Mouse (Mus musculus) cerebellum, adult 11-12 months (tissue): ENCODE measurements around the gene Olfr690.
"Not testable (repeated sequence)": the region's sequence is repeated elsewhere in the genome, so short reads cannot be mapped to it uniquely, and the experiment has no call there.

Experiments
- DNase-seq: peaks from one replicate; pipeline ENCODE4 v3.0.0; 2022

Gene Olfr690

DNA sequence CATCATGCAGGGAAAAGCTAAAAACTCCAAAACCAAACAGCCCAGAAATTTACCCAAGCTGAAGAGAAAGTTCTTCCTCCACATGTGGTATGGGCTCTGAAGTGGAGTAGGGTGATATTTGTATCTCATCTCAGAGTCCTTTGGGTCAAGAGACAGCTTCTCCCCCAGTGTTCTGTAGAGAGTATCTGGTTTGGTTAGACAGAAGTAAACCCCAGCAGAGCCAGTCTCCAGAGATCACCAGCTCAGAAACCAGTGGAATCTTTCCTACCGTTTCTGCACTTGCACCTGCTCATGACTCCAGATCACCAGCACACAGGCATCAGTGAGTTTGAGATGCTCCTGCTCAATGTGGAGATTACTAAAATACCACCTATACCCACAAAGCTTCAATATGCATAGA lies at the start of gene Olfr690:
Gene Olfr690 (minus strand): TSS at position 101 of the 400 bp plus-strand sequence.
- no peak for DNase-seq

DNA sequence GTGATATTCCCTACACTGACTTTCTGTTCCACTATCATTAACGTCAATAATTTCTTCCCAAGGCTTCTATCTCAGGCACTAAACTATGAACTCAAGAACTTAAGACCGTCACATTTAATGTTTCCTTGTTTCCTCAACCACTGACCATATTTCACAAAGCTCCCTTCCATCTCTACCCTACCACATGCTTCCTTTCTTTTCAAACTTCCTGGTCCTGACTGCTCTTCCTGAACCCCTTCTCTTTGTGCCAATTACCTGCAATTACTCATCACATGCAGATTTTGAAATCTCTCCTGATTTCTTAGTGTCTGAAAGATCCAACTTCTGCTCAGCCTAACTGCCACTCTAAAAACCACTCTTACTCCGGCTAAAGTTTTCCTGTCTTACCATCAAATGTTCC lies 46.4 kb upstream of the Olfr690 start:
- no peak for DNase-seq

DNA sequence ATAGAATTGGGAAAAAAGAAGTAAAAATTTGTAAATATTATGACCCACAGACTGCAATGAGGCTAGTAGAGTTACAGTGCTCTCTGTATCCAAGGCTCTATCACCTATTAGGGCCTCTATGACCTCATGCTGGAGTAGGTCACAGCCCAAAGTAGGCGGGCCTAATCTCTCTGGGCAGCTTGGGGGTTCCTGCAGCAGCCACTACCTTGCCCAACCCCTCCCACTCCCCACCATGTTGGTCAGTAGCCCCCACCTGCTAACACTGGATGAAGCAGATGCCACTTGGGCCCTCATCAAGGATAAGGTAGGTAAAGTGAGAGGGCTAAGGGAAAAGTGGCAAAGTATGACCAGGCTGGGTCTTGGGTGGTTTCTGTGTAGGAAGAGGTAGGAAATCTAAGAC lies 41.0 kb upstream of the Olfr690 start, which contains the start of gene Gm5901:
Gene Gm5901 (plus strand): TSS at position 173 of the 400 bp plus-strand sequence.
- no peak for DNase-seq

DNA sequence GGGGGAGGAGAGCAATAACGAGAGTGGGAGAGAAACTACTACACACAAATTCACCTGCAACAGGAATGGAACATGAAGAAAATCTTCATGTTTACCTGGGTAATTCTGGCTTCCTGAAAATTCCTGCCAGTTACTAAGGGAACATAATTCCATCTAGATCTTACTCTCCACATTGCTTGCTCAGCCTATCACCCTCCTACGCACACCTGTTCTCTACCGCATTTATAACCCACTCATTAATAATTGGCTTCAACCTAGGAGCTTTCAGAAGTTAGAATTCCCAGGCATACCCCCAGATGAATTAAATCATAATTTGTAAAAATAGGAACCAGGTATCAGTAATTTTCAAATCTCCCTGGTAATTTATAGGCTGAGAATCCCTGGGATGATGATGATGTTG lies 40.1 kb upstream of the Olfr690 start:
- DNase-seq: no peak

DNA sequence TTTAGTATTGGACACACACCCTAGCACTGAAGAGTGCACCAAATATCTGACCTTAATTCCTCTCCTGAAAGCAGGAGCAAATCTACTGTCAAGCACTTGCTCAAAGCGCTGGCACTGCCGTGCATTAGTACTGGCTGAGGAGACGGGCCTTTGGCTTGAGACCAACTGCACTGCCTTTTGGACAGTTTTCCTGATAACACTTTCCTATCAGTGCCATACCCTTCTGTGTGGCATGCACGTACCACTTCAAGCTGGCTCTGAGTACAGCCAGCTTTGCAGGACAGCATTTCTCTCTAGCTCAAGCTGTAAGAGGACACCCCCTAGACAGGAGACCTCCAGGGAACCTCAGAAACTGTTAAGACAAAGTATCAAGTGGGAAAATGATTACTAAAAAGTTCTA lies 39.6 kb upstream of the Olfr690 start:
- DNase-seq: no peak

DNA sequence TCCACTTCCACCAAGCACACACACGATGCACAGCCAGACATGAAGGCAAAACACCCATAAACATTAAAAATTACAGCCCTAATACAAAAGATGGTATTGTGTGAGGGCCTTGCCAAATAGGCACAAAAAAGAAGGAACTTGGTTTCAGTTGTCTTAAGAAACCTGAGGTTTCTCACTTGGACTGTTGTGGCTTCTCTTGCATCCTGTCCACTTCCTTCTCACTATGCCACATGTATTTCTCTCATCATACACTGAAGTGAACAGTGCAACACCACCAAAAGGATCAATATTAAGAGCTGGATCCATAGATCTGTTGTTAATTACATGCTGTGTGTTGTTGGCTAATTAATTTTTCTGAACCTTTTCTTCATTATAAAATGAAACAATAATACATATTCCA lies 39.0 kb upstream of the Olfr690 start:
- DNase-seq: no peak

DNA sequence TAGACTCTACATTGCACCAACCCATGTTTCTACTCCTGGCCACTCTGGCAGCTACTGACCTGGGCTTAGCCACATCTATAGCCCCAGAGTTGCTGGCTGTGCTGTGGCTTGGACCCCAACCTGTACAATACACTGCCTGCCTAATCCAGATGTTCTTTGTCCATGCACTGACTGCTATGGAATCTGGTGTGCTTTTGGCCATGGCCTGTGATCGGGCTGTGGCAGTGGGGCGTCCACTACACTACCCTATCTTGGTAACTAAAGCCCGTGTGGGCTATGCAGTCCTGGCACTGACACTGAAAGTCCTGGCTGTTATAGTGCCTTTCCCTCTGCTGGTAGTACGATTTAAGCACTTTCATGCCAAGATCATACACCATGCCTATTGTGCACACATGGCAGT lies 34.6 kb upstream of the Olfr690 start:
- no peak for DNase-seq

DNA sequence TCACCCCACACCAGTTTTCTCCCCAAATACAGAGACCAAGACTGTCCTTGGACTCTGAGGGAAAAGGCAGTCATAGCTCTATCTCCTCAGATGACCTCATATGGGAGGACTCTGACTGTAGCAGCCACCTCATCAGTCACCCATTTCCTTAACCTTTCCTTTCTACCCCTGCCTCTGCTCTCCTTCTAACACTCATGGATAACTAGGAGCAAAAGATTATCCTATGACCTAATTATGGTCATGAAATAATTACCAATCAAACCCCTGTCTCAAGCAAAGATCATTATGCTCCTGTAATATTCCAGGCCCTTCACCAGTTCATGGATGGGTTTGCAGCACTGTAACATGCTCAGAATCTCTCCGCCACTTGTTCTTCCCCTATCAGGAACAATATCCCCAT lies 34.0 kb upstream of the Olfr690 start, which contains the start of gene Olfr692:
Gene Olfr692 (plus strand): TSS at position 301 of the 400 bp plus-strand sequence.
- no peak for DNase-seq

DNA sequence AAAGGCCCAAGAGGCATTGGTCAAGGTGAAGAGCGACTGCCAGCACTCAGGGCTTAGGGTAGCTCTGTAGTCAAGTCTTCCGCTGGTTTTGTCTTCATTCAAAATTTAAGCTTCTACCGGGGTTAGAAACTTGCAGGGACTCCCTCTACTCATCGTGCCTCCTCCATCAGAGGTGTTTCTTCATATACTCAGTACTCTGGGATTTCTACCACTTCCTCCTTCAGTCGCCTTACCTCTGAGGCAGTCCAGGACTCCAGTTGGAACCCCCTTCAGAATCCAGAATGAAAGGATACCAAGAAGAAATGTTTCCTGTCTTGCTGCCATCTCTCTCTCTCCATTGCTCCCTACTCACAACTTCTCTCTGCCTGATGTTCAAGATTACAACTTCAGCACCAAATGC lies 33.4 kb upstream of the Olfr690 start:
- no peak for DNase-seq

DNA sequence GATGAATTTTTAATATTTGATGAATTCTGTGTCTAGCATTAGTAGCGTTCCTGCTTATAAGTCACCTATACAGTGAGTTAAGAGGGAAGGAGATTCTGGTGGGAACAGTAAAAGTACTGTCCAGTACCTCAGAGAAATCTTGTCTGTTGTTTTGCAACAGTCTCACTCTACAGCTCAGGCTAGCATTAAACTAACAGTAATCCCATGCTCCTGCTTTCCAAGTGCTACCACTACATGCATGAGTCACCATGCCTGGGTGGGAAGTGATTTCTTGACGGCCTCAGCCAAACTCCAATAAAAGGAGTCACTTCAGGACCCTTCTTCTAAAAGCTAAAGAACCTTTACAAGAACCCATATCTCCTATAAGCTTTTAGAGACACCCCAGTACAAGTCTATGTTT lies 27.8 kb upstream of the Olfr690 start:
- DNase-seq: no peak

DNA sequence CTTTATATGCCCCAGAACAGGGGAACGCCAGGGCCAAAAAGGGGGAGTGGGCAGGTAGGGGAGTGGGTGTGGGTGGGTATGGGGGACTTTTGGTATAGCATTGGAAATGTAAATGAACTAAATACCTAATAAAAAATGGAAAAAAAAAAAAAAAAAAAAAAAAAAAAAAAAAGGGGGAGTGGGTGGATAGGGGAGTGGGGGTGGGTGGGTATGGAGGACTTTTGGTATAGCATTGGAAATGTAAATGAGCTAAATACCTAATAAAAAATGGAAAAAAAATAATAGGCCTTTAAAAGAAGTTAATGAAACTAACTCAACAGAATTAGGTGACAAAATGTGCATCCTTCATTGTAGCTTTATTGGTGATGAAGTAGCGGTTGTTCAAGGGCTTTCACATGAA lies 22.6 kb upstream of the Olfr690 start:
- not testable (repeated sequence) for DNase-seq

DNA sequence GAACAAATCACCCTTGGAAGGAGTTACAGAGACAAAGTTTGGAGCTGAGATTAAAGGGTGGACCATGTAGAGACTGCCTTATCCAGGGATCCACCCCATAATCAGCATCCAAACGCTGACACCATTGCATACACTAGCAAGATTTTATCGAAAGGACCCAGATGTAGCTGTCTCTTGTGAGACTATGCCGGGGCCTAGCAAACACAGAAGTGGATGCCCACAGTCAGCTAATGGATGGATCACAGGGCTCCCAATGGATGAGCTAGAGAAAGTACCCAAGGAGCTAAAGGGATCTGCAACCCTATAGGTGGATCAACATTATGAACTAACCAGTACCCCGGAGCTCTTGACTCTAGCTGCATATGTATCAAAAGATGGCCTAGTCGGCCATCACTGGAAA lies 22.2 kb upstream of the Olfr690 start:
- DNase-seq: not testable (repeated sequence)

DNA sequence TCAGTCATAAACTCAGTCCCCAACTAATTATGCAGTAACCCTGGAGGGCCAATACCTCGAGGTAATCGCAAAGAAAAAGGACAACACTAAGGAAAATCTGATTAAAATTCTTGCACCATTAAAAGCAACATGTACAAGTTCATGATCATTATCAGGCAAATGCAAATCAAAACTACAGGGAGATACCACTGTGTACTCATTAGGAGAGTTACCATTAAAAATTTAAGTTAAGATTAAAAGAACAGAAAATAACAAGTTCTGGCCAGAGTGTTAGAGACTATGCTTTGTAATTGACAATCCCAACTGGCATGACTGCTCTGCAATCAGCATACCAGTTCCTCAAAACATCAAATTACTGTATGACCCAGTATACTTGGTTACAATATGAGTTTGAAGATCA lies 8.8 kb upstream of the Olfr690 start:
- no peak for DNase-seq

DNA sequence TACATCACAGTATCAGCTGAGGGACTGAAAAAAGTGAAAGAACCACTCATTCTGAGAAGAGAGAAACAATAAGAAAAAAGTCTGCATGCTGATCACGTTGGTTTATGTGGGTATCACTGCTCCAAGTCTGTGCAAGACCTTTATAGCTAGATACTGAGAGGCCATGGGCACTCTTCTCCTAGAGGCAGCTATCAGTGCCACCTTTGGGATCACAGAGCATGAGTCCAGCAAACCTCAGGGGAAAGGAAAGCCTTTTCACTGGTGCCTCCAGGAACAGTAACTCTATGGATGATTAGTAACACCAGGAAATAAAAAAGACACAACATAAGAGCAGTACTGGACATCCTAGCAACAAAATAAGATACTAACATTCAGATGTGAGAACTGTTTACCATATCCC lies 8.3 kb upstream of the Olfr690 start, which contains the start of gene Olfr691:
Gene Olfr691 (minus strand): TSS at position 101 of the 400 bp plus-strand sequence.
- DNase-seq: no peak

DNA sequence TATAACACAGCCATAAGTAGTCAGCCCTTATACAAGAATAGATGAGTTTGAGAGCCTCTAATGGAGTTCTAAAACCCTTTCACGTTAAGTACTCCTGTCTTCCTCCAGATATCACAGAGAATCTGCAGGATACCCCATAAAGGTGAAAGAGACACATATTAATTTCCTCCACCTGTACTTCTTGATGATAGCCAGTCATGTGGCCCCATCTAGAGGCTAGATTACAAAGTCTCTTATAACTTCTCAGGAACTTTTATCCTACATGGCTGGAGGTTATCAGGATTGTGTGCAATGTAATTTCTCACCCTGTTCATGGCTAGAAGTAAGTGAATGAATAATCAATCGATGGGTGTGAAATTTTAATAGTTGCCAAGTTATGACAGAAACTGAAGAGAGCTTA lies 8.6 kb downstream of the Olfr690 start:
- DNase-seq: no peak

DNA sequence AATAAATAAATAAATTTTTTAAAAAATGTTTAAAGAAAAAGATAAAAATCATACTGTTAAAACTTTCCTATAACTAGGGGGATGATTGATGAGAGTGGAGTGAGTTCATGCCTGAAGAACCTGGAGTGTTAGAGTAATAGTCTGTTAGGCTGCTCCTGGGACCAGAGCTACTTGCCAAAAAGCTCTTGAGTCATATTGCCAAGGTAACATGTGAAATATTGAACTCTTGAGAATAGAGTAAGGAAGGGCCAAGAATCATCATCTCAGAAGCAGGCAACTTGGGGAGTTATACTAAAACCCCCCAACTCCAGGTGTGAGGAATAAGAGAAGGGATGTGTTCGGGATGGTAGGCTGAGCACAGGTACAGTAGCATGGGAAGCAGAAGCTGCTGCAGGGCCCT lies 23.0 kb downstream of the Olfr690 start, which contains the start of gene Olfr689:
Gene Olfr689 (plus strand): TSS at position 301 of the 400 bp plus-strand sequence.
- DNase-seq: no peak

DNA sequence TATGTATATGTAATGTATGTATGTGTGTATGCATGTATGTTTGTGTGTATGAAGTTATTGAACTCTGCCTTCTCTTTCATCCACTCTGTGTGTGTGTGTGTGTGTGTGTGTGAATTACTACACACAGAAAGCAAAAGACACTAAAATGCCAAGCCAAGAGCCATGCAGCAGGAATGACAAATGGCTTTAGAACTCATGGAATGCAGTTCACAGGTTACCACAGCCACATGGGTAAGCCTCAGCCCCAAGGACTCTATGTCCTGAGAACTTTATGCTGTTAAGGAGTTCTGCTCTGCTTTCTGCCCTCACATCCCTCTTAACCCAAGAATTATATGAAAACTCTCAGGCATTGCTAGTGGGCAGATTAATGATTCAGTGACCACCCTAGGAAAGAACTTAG lies 43.9 kb downstream of the Olfr690 start:
- DNase-seq: no peak

DNA sequence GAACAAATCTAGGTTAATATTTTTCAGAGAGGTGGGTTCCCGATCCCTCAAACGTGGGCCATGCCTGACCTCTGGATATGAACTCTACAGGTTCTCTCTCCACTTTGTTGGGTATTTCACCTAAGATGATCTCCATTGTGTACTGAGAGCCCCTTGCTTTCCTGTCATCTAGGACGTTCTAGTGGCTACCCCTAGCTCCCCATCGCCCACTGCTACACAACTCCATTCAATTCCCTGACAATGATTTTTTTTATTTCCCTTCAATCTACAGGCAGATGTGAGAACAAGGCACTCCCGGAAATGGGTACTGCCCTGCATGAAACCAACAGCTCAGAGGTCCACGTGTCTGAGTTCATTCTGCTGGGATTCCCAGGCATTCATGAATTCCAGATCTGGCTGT lies 46.1 kb downstream of the Olfr690 start, which contains the start of gene Olfr688:
Gene Olfr688 (plus strand): TSS at position 301 of the 400 bp plus-strand sequence.
- no peak for DNase-seq
